Mouse (Mus musculus): Measurements from ENCODE around the gene Mysm1. TPM values are rescaled to one million over a fixed set of nuclear protein-coding genes. Genes with fewer than 3 reads are reported as not detected.
A peak's percentile ranks its signal among the peaks of the same experiment; 100 is the strongest.

The Mysm1 gene
- polyA plus RNA-seq (2012; rRNA removed) (21.2 and 21.4 TPM in 2 replicates), polyA plus RNA-seq (2014; fragmentation: Nextera tagmentation; extraction: Ambion mirVana) (25.2 and 29.4 TPM in 2 replicates)

GRCm38 (mm10) chr4:94978590-94979499, at the start of gene Mysm1:
TSS of gene Mysm1 (minus strand) at chr4:94979100.
- peak; percentile 82 for DNase-seq (ENCODE audit: low spot score)
- WGBS, result under 1% methylated on average over 65 of the region's 69 CpGs
- Histone ChIP-seq H3K27ac (replicated peaks; ENCODE audit: low read depth, low read length) (peak within 1 kb of the TSS; percentile 87), H3K4me2 (replicated peaks; ENCODE audit: low read depth, low read length, severe bottlenecking) (peak within 1 kb of the TSS; percentile 79), H3K9ac (ENCODE audit: low read depth, low read length, severe bottlenecking) (peak within 1 kb of the TSS; percentile 95), H3K36me3 (ENCODE audit: control insufficient read depth, insufficient read depth, low read length) (peaks cover 13% of the 10 kb centered on the region; the same call in 1 of the 2 replicates), H3K4me3 (replicated peaks; ENCODE audit: low read length) (peak within 1 kb of the TSS; percentile 91), H3K27me3 (ENCODE audit: control insufficient read depth, insufficient read depth, low read length) (no peaks in the 10 kb centered on the region), H3K9me3 (ENCODE audit: control insufficient read depth, low read length) (no peaks in the 10 kb centered on the region), H3K4me1 (ENCODE audit: control insufficient read depth, insufficient read depth, low read length) (peaks cover 12% of the 10 kb centered on the region)
- 0 out of 2 replicates have a peak, but pooled peaks have one; percentile 92 for TF ChIP-seq POLR2A (IDR thresholded peaks at IDR 0.05; ENCODE audit: borderline replicate concordance, extremely low read depth, insufficient read depth, insufficient read length)
- ATAC-seq (ENCODE audit: low FRiP score, low read depth), result peak; percentile 100

- H3K36me3 ChIP-seq (ENCODE audit: control insufficient read depth, insufficient read depth, low read length), result no peaks in the 10 kb centered on the region
- no peak overlapping the region for H3K4me3 ChIP-seq (replicated peaks; ENCODE audit: low read length)
- TF ChIP-seq POLR2A (IDR thresholded peaks at IDR 0.05; ENCODE audit: borderline replicate concordance, extremely low read depth, insufficient read depth, insufficient read length), result no peak
- 83% methylated on average over 16 of the region's 16 CpGs for WGBS
- no peaks in the 10 kb centered on the region for H3K9me3 ChIP-seq (ENCODE audit: control insufficient read depth, low read length)
- DNase-seq (ENCODE audit: low spot score) (no peak), ATAC-seq (ENCODE audit: low FRiP score, low read depth) (no peak)
- no peaks in the 10 kb centered on the region for H3K4me1 ChIP-seq (ENCODE audit: control insufficient read depth, insufficient read depth, low read length)
- H3K9ac ChIP-seq (ENCODE audit: low read depth, low read length, severe bottlenecking), result no peak overlapping the region
- H3K27ac ChIP-seq (replicated peaks; ENCODE audit: low read depth, low read length), result no peak overlapping the region
- no peak overlapping the region for H3K4me2 ChIP-seq (replicated peaks; ENCODE audit: low read depth, low read length, severe bottlenecking)
- H3K27me3 ChIP-seq (ENCODE audit: control insufficient read depth, insufficient read depth, low read length), result no peaks in the 10 kb centered on the region
Observed at GRCm38 (mm10) chr4:95025847-95026600, 47.1 kb upstream of the Mysm1 start.

GRCm38 (mm10) chr4:95023350-95023953, 44.6 kb upstream of the Mysm1 start:
- 87% methylated on average over 12 of the region's 12 CpGs for WGBS
- H3K36me3 ChIP-seq (ENCODE audit: control insufficient read depth, insufficient read depth, low read length), result no peaks in the 10 kb centered on the region
- H3K9me3 ChIP-seq (ENCODE audit: control insufficient read depth, low read length), result no peaks in the 10 kb centered on the region
- H3K9ac ChIP-seq (ENCODE audit: low read depth, low read length, severe bottlenecking), result no peak overlapping the region
- H3K4me3 ChIP-seq (replicated peaks; ENCODE audit: low read length), result no peak overlapping the region
- H3K4me1 ChIP-seq (ENCODE audit: control insufficient read depth, insufficient read depth, low read length), result no peaks in the 10 kb centered on the region
- no peaks in the 10 kb centered on the region for H3K27me3 ChIP-seq (ENCODE audit: control insufficient read depth, insufficient read depth, low read length)
- no peak for ATAC-seq (ENCODE audit: low FRiP score, low read depth)
- no peak overlapping the region for H3K4me2 ChIP-seq (replicated peaks; ENCODE audit: low read depth, low read length, severe bottlenecking)
- DNase-seq (ENCODE audit: low spot score), result no peak
- H3K27ac ChIP-seq (replicated peaks; ENCODE audit: low read depth, low read length), result no peak overlapping the region
- TF ChIP-seq POLR2A (IDR thresholded peaks at IDR 0.05; ENCODE audit: borderline replicate concordance, extremely low read depth, insufficient read depth, insufficient read length), result no peak

GRCm38 (mm10) chr4:95021649-95022637, 43.0 kb upstream of the Mysm1 start:
- H3K4me1 ChIP-seq (ENCODE audit: control insufficient read depth, insufficient read depth, low read length), result no peaks in the 10 kb centered on the region
- no peak overlapping the region for H3K9ac ChIP-seq (ENCODE audit: low read depth, low read length, severe bottlenecking)
- no peaks in the 10 kb centered on the region for H3K9me3 ChIP-seq (ENCODE audit: control insufficient read depth, low read length)
- no peak for DNase-seq (ENCODE audit: low spot score)
- ATAC-seq (ENCODE audit: low FRiP score, low read depth), result no peak
- H3K4me2 ChIP-seq (replicated peaks; ENCODE audit: low read depth, low read length, severe bottlenecking), result no peak overlapping the region
- no peaks in the 10 kb centered on the region for H3K27me3 ChIP-seq (ENCODE audit: control insufficient read depth, insufficient read depth, low read length)
- H3K27ac ChIP-seq (replicated peaks; ENCODE audit: low read depth, low read length), result no peak overlapping the region
- H3K4me3 ChIP-seq (replicated peaks; ENCODE audit: low read length), result no peak overlapping the region
- no peaks in the 10 kb centered on the region for H3K36me3 ChIP-seq (ENCODE audit: control insufficient read depth, insufficient read depth, low read length)
- no peak for TF ChIP-seq POLR2A (IDR thresholded peaks at IDR 0.05; ENCODE audit: borderline replicate concordance, extremely low read depth, insufficient read depth, insufficient read length)
- WGBS, result 76% methylated on average over 12 of the region's 12 CpGs

Measured in limb, embryonic 14.5 days (tissue).